Mouse (Mus musculus): ENCODE data around the gene Egln2. TPM values are rescaled to one million over a fixed set of nuclear protein-coding genes. Genes with fewer than 3 reads are reported as not detected.

The Egln2 gene
- 26.4 and 28.2 TPM in 2 replicates for polyA plus RNA-seq (2015; fragmentation: Nextera tagmentation; extraction: Ambion mirVana)

GRCm38 (mm10) chr7:27166614-27167474, at the start of gene Egln2:
Egln2 (minus strand) TSS chr7:27166802.
- peak within 1 kb of the TSS; percentile 95 for H3K27ac ChIP-seq (ENCODE audit: low read length)
- peak within 1 kb of the TSS; percentile 77 for H3K4me3 ChIP-seq (ENCODE audit: low read depth, low read length)
- no peaks in the 10 kb centered on the region for H3K36me3 ChIP-seq (ENCODE audit: control insufficient read depth, insufficient read depth)
- H3K27me3 ChIP-seq (ENCODE audit: control insufficient read depth, insufficient read depth, low read depth, low read length) = no peaks in the 10 kb centered on the region
- H3K4me1 ChIP-seq (ENCODE audit: control insufficient read depth, low read depth, low read length) = peaks cover 43% of the 10 kb centered on the region
- peak within 1 kb of the TSS; percentile 87 for H3K4me2 ChIP-seq (ENCODE audit: low read depth, low read length)
- under 1% methylated on average over 60 of the region's 61 CpGs for WGBS (ENCODE audit: insufficient replicate concordance)
- H3K9me3 ChIP-seq (replicated peaks; ENCODE audit: control insufficient read depth, low read length) = no peaks in the 10 kb centered on the region
- peak within 1 kb of the TSS; percentile 87 for H3K9ac ChIP-seq (ENCODE audit: low read depth, low read length)
- peak; percentile 81 for ATAC-seq (ENCODE audit: low read depth)

- Histone ChIP-seq H3K4me1 (ENCODE audit: control insufficient read depth, low read depth, low read length) (no peaks in the 10 kb centered on the region), H3K9me3 (replicated peaks; ENCODE audit: control insufficient read depth, low read length) (no peaks in the 10 kb centered on the region), H3K27ac (ENCODE audit: low read length) (no peak overlapping the region), H3K9ac (ENCODE audit: low read depth, low read length) (no peak overlapping the region), H3K36me3 (ENCODE audit: control insufficient read depth, insufficient read depth) (no peaks in the 10 kb centered on the region; the same call in 1 of the 2 replicates), H3K4me2 (ENCODE audit: low read depth, low read length) (no peak overlapping the region), H3K27me3 (ENCODE audit: control insufficient read depth, insufficient read depth, low read depth, low read length) (no peaks in the 10 kb centered on the region), H3K4me3 (ENCODE audit: low read depth, low read length) (no peak overlapping the region)
- no peak for ATAC-seq (ENCODE audit: low read depth)
- 55% methylated on average over 2 of the region's 2 CpGs for WGBS (ENCODE audit: insufficient replicate concordance)
Measured at GRCm38 (mm10) chr7:27212626-27213025, 46.0 kb upstream of the Egln2 start.

GRCm38 (mm10) chr7:27203730-27204449, 37.3 kb upstream of the Egln2 start:
- 85% methylated on average over 8 of the region's 8 CpGs for WGBS (ENCODE audit: insufficient replicate concordance)
- Histone ChIP-seq H3K36me3 (ENCODE audit: control insufficient read depth, insufficient read depth) (no peaks in the 10 kb centered on the region), H3K4me1 (ENCODE audit: control insufficient read depth, low read depth, low read length) (no peaks in the 10 kb centered on the region), H3K27me3 (ENCODE audit: control insufficient read depth, insufficient read depth, low read depth, low read length) (no peaks in the 10 kb centered on the region), H3K4me3 (ENCODE audit: low read depth, low read length) (no peak overlapping the region), H3K9me3 (replicated peaks; ENCODE audit: control insufficient read depth, low read length) (no peaks in the 10 kb centered on the region), H3K27ac (ENCODE audit: low read length) (no peak overlapping the region), H3K4me2 (ENCODE audit: low read depth, low read length) (no peak overlapping the region), H3K9ac (ENCODE audit: low read depth, low read length) (no peak overlapping the region)
- ATAC-seq (ENCODE audit: low read depth) = no peak

GRCm38 (mm10) chr7:27198779-27199178, 32.2 kb upstream of the Egln2 start:
- no peak overlapping the region for H3K4me3 ChIP-seq (ENCODE audit: low read depth, low read length)
- no peaks in the 10 kb centered on the region for H3K9me3 ChIP-seq (replicated peaks; ENCODE audit: control insufficient read depth, low read length)
- H3K27me3 ChIP-seq (ENCODE audit: control insufficient read depth, insufficient read depth, low read depth, low read length) = no peaks in the 10 kb centered on the region
- 84% methylated on average over 8 of the region's 8 CpGs for WGBS (ENCODE audit: insufficient replicate concordance)
- H3K4me1 ChIP-seq (ENCODE audit: control insufficient read depth, low read depth, low read length) = peaks cover 17% of the 10 kb centered on the region
- H3K4me2 ChIP-seq (ENCODE audit: low read depth, low read length) = no peak overlapping the region
- H3K27ac ChIP-seq (ENCODE audit: low read length) = no peak overlapping the region
- H3K36me3 ChIP-seq (ENCODE audit: control insufficient read depth, insufficient read depth) = no peaks in the 10 kb centered on the region; the same call in 1 of the 2 replicates
- no peak for ATAC-seq (ENCODE audit: low read depth)
- no peak overlapping the region for H3K9ac ChIP-seq (ENCODE audit: low read depth, low read length)

- no peak for ATAC-seq (ENCODE audit: low read depth)
- H3K4me2 ChIP-seq (ENCODE audit: low read depth, low read length) = no peak overlapping the region
- H3K9me3 ChIP-seq (replicated peaks; ENCODE audit: control insufficient read depth, low read length) = no peaks in the 10 kb centered on the region
- peaks cover 17% of the 10 kb centered on the region for H3K4me1 ChIP-seq (ENCODE audit: control insufficient read depth, low read depth, low read length)
- H3K9ac ChIP-seq (ENCODE audit: low read depth, low read length) = no peak overlapping the region
- no peak overlapping the region for H3K27ac ChIP-seq (ENCODE audit: low read length)
- H3K27me3 ChIP-seq (ENCODE audit: control insufficient read depth, insufficient read depth, low read depth, low read length) = no peaks in the 10 kb centered on the region
- H3K4me3 ChIP-seq (ENCODE audit: low read depth, low read length) = no peak overlapping the region
- peaks cover 4% of the 10 kb centered on the region for H3K36me3 ChIP-seq (ENCODE audit: control insufficient read depth, insufficient read depth)
Measured at GRCm38 (mm10) chr7:27198355-27198754, 31.8 kb upstream of the Egln2 start.

- no peaks in the 10 kb centered on the region for H3K27me3 ChIP-seq (ENCODE audit: control insufficient read depth, insufficient read depth, low read depth, low read length)
- no peak overlapping the region for H3K4me3 ChIP-seq (ENCODE audit: low read depth, low read length)
- H3K36me3 ChIP-seq (ENCODE audit: control insufficient read depth, insufficient read depth) = peaks cover 6% of the 10 kb centered on the region
- H3K4me2 ChIP-seq (ENCODE audit: low read depth, low read length) = no peak overlapping the region
- H3K9ac ChIP-seq (ENCODE audit: low read depth, low read length) = no peak overlapping the region
- no peak for ATAC-seq (ENCODE audit: low read depth)
- no peaks in the 10 kb centered on the region for H3K9me3 ChIP-seq (replicated peaks; ENCODE audit: control insufficient read depth, low read length)
- WGBS (ENCODE audit: insufficient replicate concordance) = 67% methylated on average over 8 of the region's 8 CpGs
- H3K4me1 ChIP-seq (ENCODE audit: control insufficient read depth, low read depth, low read length) = peaks cover 17% of the 10 kb centered on the region
- H3K27ac ChIP-seq (ENCODE audit: low read length) = no peak overlapping the region
Measured at GRCm38 (mm10) chr7:27197634-27198033, 31.0 kb upstream of the Egln2 start.

GRCm38 (mm10) chr7:27197136-27197535, 30.5 kb upstream of the Egln2 start:
- H3K36me3 ChIP-seq (ENCODE audit: control insufficient read depth, insufficient read depth) = peaks cover 11% of the 10 kb centered on the region
- no peak overlapping the region for H3K4me2 ChIP-seq (ENCODE audit: low read depth, low read length)
- H3K9ac ChIP-seq (ENCODE audit: low read depth, low read length) = no peak overlapping the region
- no peaks in the 10 kb centered on the region for H3K9me3 ChIP-seq (replicated peaks; ENCODE audit: control insufficient read depth, low read length)
- H3K27ac ChIP-seq (ENCODE audit: low read length) = no peak overlapping the region
- H3K27me3 ChIP-seq (ENCODE audit: control insufficient read depth, insufficient read depth, low read depth, low read length) = no peaks in the 10 kb centered on the region
- no peak for ATAC-seq (ENCODE audit: low read depth)
- peaks cover 17% of the 10 kb centered on the region for H3K4me1 ChIP-seq (ENCODE audit: control insufficient read depth, low read depth, low read length)
- no peak overlapping the region for H3K4me3 ChIP-seq (ENCODE audit: low read depth, low read length)
- WGBS (ENCODE audit: insufficient replicate concordance) = 69% methylated on average over 3 of the region's 3 CpGs

GRCm38 (mm10) chr7:27195681-27196611, 29.3 kb upstream of the Egln2 start, which contains the start of the genes BC024978 and Snrpa:
BC024978 (plus strand) TSS chr7:27195781.
Snrpa (minus strand) TSS chr7:27196271.
- Histone ChIP-seq H3K4me2 (ENCODE audit: low read depth, low read length) (peak within 1 kb of the TSS; percentile 89), H3K9me3 (replicated peaks; ENCODE audit: control insufficient read depth, low read length) (no peaks in the 10 kb centered on the region), H3K27me3 (ENCODE audit: control insufficient read depth, insufficient read depth, low read depth, low read length) (no peaks in the 10 kb centered on the region), H3K27ac (ENCODE audit: low read length) (peak within 1 kb of the TSS; percentile 95), H3K9ac (ENCODE audit: low read depth, low read length) (peak within 1 kb of the TSS; percentile 81), H3K36me3 (ENCODE audit: control insufficient read depth, insufficient read depth) (peaks cover 23% of the 10 kb centered on the region), H3K4me3 (ENCODE audit: low read depth, low read length) (peak within 1 kb of the TSS; percentile 86), H3K4me1 (ENCODE audit: control insufficient read depth, low read depth, low read length) (peaks cover 17% of the 10 kb centered on the region)
- peak; percentile 98 for ATAC-seq (ENCODE audit: low read depth)
- WGBS (ENCODE audit: insufficient replicate concordance) = under 1% methylated on average over 64 of the region's 64 CpGs

Measured in liver, embryonic 16.5 days (tissue).